Mouse (Mus musculus): ENCODE measurements around the gene Nufip1. TPM values are rescaled to one million over a fixed set of nuclear protein-coding genes. Genes with fewer than 3 reads are reported as not detected.

The Nufip1 gene
- polyA plus RNA-seq, 1 experiment from 2014 or later: 13.1 TPM

DNA sequence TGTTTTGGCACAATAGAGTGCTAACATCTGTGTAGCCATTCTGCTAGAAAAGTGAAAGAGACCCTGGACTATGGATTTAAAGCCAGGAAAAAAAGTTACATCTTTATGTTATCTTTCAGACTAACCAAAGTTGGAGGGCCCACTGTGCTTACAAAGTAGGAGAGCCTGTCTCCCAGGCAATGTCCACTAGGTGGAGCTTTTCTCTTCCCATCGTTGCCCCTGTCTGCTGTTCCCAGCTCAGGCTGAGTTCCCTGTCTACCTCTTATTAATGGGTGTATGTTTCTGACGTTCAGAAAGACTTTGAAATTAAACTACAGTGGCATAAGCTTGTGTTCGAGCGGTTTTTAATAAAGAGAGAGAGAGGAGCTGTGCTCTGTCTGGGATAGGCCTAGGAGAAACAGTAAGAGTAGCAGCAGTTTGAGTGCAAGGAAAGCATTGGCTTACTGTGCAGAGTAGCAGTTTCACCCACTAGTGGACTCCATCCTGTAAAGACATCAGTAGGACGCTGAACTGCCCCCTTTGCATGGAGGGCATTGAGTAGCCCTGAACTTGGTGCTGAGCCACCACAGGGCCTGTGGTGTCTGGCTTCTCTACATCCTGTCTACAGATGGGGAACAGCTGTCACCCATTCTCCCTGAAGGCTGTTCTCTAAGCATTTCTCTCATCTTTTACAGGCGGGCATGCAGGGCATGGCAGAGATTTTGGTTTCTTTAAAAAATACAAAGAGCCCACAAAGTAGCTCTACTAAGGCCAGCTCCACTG is 11.4 kb downstream of the Nufip1 start:
- ATAC-seq (ENCODE audit: low read depth): peak; percentile 84
- Histone ChIP-seq H3K4me3 (ENCODE audit: low read length) (no peak overlapping the region), H3K9me3 (ENCODE audit: control insufficient read depth, low read length) (no peaks in the 10 kb centered on the region), H3K36me3 (ENCODE audit: control insufficient read depth, insufficient read depth, low read length) (peaks cover 23% of the 10 kb centered on the region), H3K4me1 (replicated peaks; ENCODE audit: control insufficient read depth, insufficient read depth, low read length) (peaks cover 5% of the 10 kb centered on the region; the same call in 1 of the 2 replicates), H3K27me3 (ENCODE audit: control insufficient read depth, insufficient read depth, low read depth, low read length) (no peaks in the 10 kb centered on the region), H3K9ac (ENCODE audit: low read length) (no peak overlapping the region), H3K27ac (ENCODE audit: low read length) (peak overlapping the region; percentile 9), H3K4me2 (ENCODE audit: low read depth, low read length) (no peak overlapping the region)
- 42% methylated on average over 6 of the region's 6 CpGs for WGBS

DNA sequence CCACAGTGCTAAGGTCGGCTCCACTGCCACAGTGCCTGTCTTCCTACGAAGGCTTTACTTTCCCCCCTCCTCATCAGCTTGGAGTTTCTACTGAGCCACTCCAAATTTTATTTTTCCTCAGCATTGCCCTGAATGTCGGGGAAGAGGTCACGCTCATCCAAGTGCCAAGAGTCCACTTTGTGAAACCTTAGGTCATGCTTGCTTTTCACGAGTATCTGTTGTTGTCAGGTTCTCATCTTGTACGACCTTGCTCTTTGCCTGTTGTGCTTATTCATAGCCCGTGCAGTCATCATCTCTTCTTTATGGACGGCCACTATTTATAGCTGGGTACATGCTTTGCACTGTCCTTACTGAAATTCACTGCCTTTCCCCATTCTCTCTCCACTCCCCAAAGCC is 12.0 kb downstream of the Nufip1 start:
- peak overlapping the region; percentile 9 for H3K27ac ChIP-seq (ENCODE audit: low read length)
- 77% methylated on average over 8 of the region's 8 CpGs for WGBS

DNA sequence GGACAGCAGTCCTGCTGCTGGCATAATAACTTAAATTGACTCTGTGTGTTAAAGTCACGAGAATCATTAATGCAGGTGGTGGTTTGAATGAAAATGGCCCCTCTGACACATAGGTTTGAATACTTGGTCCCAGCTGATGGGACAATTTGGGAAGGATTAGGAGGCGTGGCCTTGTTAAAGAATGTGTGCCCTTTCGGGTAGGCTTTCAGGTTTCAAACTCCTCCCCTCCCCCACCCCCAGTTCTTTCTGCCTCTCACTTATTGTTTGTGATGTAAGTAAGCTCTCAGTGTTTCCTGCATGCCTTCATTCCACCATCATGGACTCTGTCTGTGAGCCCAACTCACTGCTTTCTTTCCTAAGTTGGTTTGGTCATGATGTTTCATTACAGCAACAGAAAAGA is 16.6 kb downstream of the Nufip1 start:
- 87% methylated on average over 3 of the region's 3 CpGs for WGBS
- peaks cover 36% of the 10 kb centered on the region for H3K36me3 ChIP-seq (ENCODE audit: control insufficient read depth, insufficient read depth, low read length)
- peaks cover 5% of the 10 kb centered on the region; the same call in 1 of the 2 replicates for H3K4me1 ChIP-seq (replicated peaks; ENCODE audit: control insufficient read depth, insufficient read depth, low read length)
- no peak overlapping the region for H3K4me2 ChIP-seq (ENCODE audit: low read depth, low read length)
- no peaks in the 10 kb centered on the region for H3K9me3 ChIP-seq (ENCODE audit: control insufficient read depth, low read length)
- H3K27ac ChIP-seq (ENCODE audit: low read length): no peak overlapping the region
- no peak for ATAC-seq (ENCODE audit: low read depth)
- H3K4me3 ChIP-seq (ENCODE audit: low read length): no peak overlapping the region
- no peaks in the 10 kb centered on the region for H3K27me3 ChIP-seq (ENCODE audit: control insufficient read depth, insufficient read depth, low read depth, low read length)
- no peak overlapping the region for H3K9ac ChIP-seq (ENCODE audit: low read length)

More for the DNA sequence above, 12.0 kb downstream of the Nufip1 start:
- Histone ChIP-seq H3K9me3 (ENCODE audit: control insufficient read depth, low read length) (no peaks in the 10 kb centered on the region), H3K9ac (ENCODE audit: low read length) (no peak overlapping the region), H3K27me3 (ENCODE audit: control insufficient read depth, insufficient read depth, low read depth, low read length) (no peaks in the 10 kb centered on the region), H3K36me3 (ENCODE audit: control insufficient read depth, insufficient read depth, low read length) (peaks cover 24% of the 10 kb centered on the region), H3K4me3 (ENCODE audit: low read length) (no peak overlapping the region), H3K4me2 (ENCODE audit: low read depth, low read length) (no peak overlapping the region), H3K4me1 (replicated peaks; ENCODE audit: control insufficient read depth, insufficient read depth, low read length) (peaks cover 5% of the 10 kb centered on the region; the same call in 1 of the 2 replicates)
- ATAC-seq (ENCODE audit: low read depth): no peak

GRCm38 (mm10) chr14:76128174-76128573 is 17.5 kb downstream of the Nufip1 start:
- Histone ChIP-seq H3K4me1 (replicated peaks; ENCODE audit: control insufficient read depth, insufficient read depth, low read length) (no peaks in the 10 kb centered on the region), H3K9me3 (ENCODE audit: control insufficient read depth, low read length) (no peaks in the 10 kb centered on the region), H3K27ac (ENCODE audit: low read length) (no peak overlapping the region), H3K4me3 (ENCODE audit: low read length) (no peak overlapping the region), H3K9ac (ENCODE audit: low read length) (no peak overlapping the region), H3K27me3 (ENCODE audit: control insufficient read depth, insufficient read depth, low read depth, low read length) (no peaks in the 10 kb centered on the region), H3K4me2 (ENCODE audit: low read depth, low read length) (no peak overlapping the region), H3K36me3 (ENCODE audit: control insufficient read depth, insufficient read depth, low read length) (peaks cover 41% of the 10 kb centered on the region)
- no peak for ATAC-seq (ENCODE audit: low read depth)
- WGBS: 72% methylated on average over 4 of the region's 4 CpGs

DNA sequence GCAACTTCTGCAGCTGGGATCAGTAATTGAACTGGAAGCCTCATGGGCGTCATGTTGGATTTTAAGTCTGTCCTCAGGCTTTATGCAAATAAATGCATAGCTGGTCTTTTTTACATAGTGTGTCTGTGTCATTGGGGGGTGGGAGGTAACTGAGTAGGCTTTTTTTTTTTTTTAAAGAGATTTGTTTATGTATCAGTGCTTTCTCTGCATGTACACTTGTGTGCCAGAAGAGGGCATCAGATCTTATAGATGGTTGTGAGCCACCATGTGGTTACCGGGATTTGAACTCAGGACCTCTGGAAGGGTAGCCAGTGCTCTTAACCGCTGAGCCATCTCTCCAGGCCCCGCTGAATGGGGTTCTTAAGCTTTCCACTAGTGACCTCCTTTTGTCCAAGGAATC is 24.3 kb downstream of the Nufip1 start:
- Histone ChIP-seq H3K4me2 (ENCODE audit: low read depth, low read length) (no peak overlapping the region), H3K27me3 (ENCODE audit: control insufficient read depth, insufficient read depth, low read depth, low read length) (no peaks in the 10 kb centered on the region), H3K36me3 (ENCODE audit: control insufficient read depth, insufficient read depth, low read length) (peaks cover 27% of the 10 kb centered on the region), H3K9ac (ENCODE audit: low read length) (no peak overlapping the region), H3K27ac (ENCODE audit: low read length) (no peak overlapping the region), H3K4me3 (ENCODE audit: low read length) (no peak overlapping the region), H3K4me1 (replicated peaks; ENCODE audit: control insufficient read depth, insufficient read depth, low read length) (no peaks in the 10 kb centered on the region), H3K9me3 (ENCODE audit: control insufficient read depth, low read length) (no peaks in the 10 kb centered on the region)
- WGBS: 91% methylated on average over 4 of the region's 4 CpGs
- no peak for ATAC-seq (ENCODE audit: low read depth)

- Histone ChIP-seq H3K4me1 (replicated peaks; ENCODE audit: control insufficient read depth, insufficient read depth, low read length) (peaks cover 6% of the 10 kb centered on the region), H3K9me3 (ENCODE audit: control insufficient read depth, low read length) (no peaks in the 10 kb centered on the region), H3K9ac (ENCODE audit: low read length) (no peak overlapping the region), H3K36me3 (ENCODE audit: control insufficient read depth, insufficient read depth, low read length) (no peaks in the 10 kb centered on the region), H3K27ac (ENCODE audit: low read length) (no peak overlapping the region), H3K4me2 (ENCODE audit: low read depth, low read length) (no peak overlapping the region), H3K27me3 (ENCODE audit: control insufficient read depth, insufficient read depth, low read depth, low read length) (no peaks in the 10 kb centered on the region), H3K4me3 (ENCODE audit: low read length) (no peak overlapping the region)
- no peak for ATAC-seq (ENCODE audit: low read depth)
- WGBS: 92% methylated on average over 1 of the region's 1 CpGs
Measured at GRCm38 (mm10) chr14:76145248-76145647, 34.6 kb downstream of the Nufip1 start.

GRCm38 (mm10) chr14:76145868-76146267 is 35.2 kb downstream of the Nufip1 start:
- no peaks in the 10 kb centered on the region for H3K27me3 ChIP-seq (ENCODE audit: control insufficient read depth, insufficient read depth, low read depth, low read length)
- H3K4me2 ChIP-seq (ENCODE audit: low read depth, low read length): no peak overlapping the region
- 39% methylated on average over 7 of the region's 7 CpGs for WGBS
- peaks cover 10% of the 10 kb centered on the region for H3K4me1 ChIP-seq (replicated peaks; ENCODE audit: control insufficient read depth, insufficient read depth, low read length)
- no peak overlapping the region for H3K27ac ChIP-seq (ENCODE audit: low read length)
- no peak overlapping the region for H3K9ac ChIP-seq (ENCODE audit: low read length)
- no peaks in the 10 kb centered on the region for H3K9me3 ChIP-seq (ENCODE audit: control insufficient read depth, low read length)
- H3K4me3 ChIP-seq (ENCODE audit: low read length): no peak overlapping the region
- no peak for ATAC-seq (ENCODE audit: low read depth)
- no peaks in the 10 kb centered on the region for H3K36me3 ChIP-seq (ENCODE audit: control insufficient read depth, insufficient read depth, low read length)

DNA sequence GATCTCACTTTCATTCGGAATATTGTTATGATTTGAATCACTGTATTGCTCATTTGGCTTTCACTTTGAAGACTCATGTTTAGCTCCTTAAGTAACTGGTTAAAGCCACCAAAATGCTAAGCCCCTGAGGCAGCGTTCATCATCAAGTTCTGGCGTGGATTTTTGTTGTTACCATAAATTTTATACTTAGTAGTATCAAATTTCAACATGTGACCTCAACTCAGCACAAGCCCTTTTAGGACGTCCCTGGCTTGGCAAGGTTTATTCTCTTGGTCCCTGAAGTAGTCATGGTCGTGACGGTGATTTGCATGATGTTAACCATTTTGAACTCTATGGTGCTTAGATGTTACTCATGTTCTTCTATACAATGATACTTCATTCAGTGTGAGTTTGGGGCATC is 36.4 kb downstream of the Nufip1 start:
- no peak overlapping the region for H3K9ac ChIP-seq (ENCODE audit: low read length)
- no peak overlapping the region for H3K27ac ChIP-seq (ENCODE audit: low read length)
- H3K36me3 ChIP-seq (ENCODE audit: control insufficient read depth, insufficient read depth, low read length): no peaks in the 10 kb centered on the region
- H3K4me2 ChIP-seq (ENCODE audit: low read depth, low read length): no peak overlapping the region
- H3K27me3 ChIP-seq (ENCODE audit: control insufficient read depth, insufficient read depth, low read depth, low read length): no peaks in the 10 kb centered on the region
- H3K4me3 ChIP-seq (ENCODE audit: low read length): no peak overlapping the region
- H3K4me1 ChIP-seq (replicated peaks; ENCODE audit: control insufficient read depth, insufficient read depth, low read length): peaks cover 10% of the 10 kb centered on the region
- no peaks in the 10 kb centered on the region for H3K9me3 ChIP-seq (ENCODE audit: control insufficient read depth, low read length)
- WGBS: 57% methylated on average over 6 of the region's 6 CpGs
- ATAC-seq (ENCODE audit: low read depth): no peak

- peaks cover 10% of the 10 kb centered on the region for H3K4me1 ChIP-seq (replicated peaks; ENCODE audit: control insufficient read depth, insufficient read depth, low read length)
- no peak overlapping the region for H3K27ac ChIP-seq (ENCODE audit: low read length)
- ATAC-seq (ENCODE audit: low read depth): no peak
- H3K9me3 ChIP-seq (ENCODE audit: control insufficient read depth, low read length): no peaks in the 10 kb centered on the region
- no peak overlapping the region for H3K4me2 ChIP-seq (ENCODE audit: low read depth, low read length)
- H3K27me3 ChIP-seq (ENCODE audit: control insufficient read depth, insufficient read depth, low read depth, low read length): no peaks in the 10 kb centered on the region
- H3K9ac ChIP-seq (ENCODE audit: low read length): no peak overlapping the region
- 80% methylated on average over 10 of the region's 10 CpGs for WGBS
- H3K4me3 ChIP-seq (ENCODE audit: low read length): no peak overlapping the region
- no peaks in the 10 kb centered on the region for H3K36me3 ChIP-seq (ENCODE audit: control insufficient read depth, insufficient read depth, low read length)
Measured at GRCm38 (mm10) chr14:76148294-76148693, 37.6 kb downstream of the Nufip1 start.
